In the genomic region with DNA sequence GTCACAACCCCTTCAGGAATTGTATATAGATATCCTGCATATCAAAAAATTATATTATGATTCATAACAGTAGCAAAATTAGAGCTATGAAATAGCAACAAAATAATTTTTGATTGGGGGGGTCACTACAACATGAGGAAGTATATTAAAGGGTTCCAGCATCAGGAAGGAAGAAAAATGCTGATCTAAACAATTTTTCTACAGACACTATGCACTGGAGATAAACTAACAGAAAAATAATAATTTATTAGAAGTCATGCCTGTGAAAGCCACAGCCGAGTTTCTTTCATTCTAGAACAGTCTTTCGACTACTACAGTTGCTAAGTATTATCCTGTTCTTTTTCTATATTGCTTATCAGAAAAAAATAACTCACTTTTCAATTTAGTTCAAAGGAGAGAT, we compare ENCODE assay signal across 33 mouse cellular contexts. TPM values are rescaled to one million over a fixed set of nuclear protein-coding genes. Genes with fewer than 3 reads are reported as not detected.
"Had no signal": no experiment of that assay in that cellular context is flagged by ENCODE, and none has a peak within 500 bp of the region (broad histone marks: within the 10 kb centered on the region; RNA-seq: fewer than 3 reads in every experiment).

No protein-coding gene starts in this region.

- H3K36me3 ChIP-seq: heart, embryonic 12.5 days; heart, embryonic 13.5 days; heart, embryonic 15.5 days; hindbrain, embryonic 10.5 days; hindbrain, embryonic 12.5 days; hindbrain, embryonic 13.5 days; hindbrain, embryonic 15.5 days; intestine, embryonic 15.5 days; kidney, embryonic 15.5 days had no signal

- DNase-seq: heart, postnatal 10 days; heart, postnatal 14 days; heart, postnatal 36 days; heart, postnatal 4 days; kidney, adult 11 months; kidney, adult 18-20 months; kidney, adult 2 months; kidney, adult 8-10 months; kidney, adult 9 months; kidney, postnatal 10 days; kidney, postnatal 14 days; kidney, postnatal 25 days; kidney, postnatal 36 days; kidney, postnatal 4 days; layer of hippocampus, adult 9-11 months; layer of hippocampus, postnatal 36 days had no signal

- H3K4me2 ChIP-seq: heart, embryonic 11.5 days; heart, embryonic 12.5 days; heart, embryonic 13.5 days; heart, embryonic 15.5 days; hindbrain, embryonic 12.5 days; hindbrain, embryonic 13.5 days; hindbrain, embryonic 14.5 days; hindbrain, embryonic 15.5 days; intestine, embryonic 15.5 days; kidney, embryonic 15.5 days had no signal

- H3K9ac ChIP-seq: heart, embryonic 12.5 days; heart, embryonic 13.5 days; heart, embryonic 15.5 days; hindbrain, embryonic 12.5 days; hindbrain, embryonic 13.5 days; hindbrain, embryonic 14.5 days; hindbrain, embryonic 15.5 days; intestine, embryonic 15.5 days; kidney, embryonic 15.5 days had no signal

- H3K27me3 ChIP-seq: heart, embryonic 12.5 days; heart, embryonic 13.5 days; heart, embryonic 15.5 days; hindbrain, embryonic 12.5 days; hindbrain, embryonic 13.5 days; hindbrain, embryonic 15.5 days; intestine, embryonic 15.5 days; kidney, embryonic 15.5 days had no signal

- H3K27ac ChIP-seq: heart, embryonic 13.5 days; heart, embryonic 15.5 days; hindbrain, embryonic 10.5 days; hindbrain, embryonic 12.5 days; hindbrain, embryonic 13.5 days; hindbrain, embryonic 14.5 days; hindbrain, embryonic 15.5 days; hindbrain, postnatal 0 days; intestine, embryonic 15.5 days; kidney, embryonic 15.5 days; kidney, postnatal 0 days; layer of hippocampus, adult 2 months; left cerebral cortex, adult 2 months had no signal

- H3K9me3 ChIP-seq: heart, embryonic 13.5 days; heart, embryonic 15.5 days; hindbrain, embryonic 12.5 days; hindbrain, embryonic 13.5 days; hindbrain, embryonic 15.5 days; intestine, embryonic 15.5 days; kidney, embryonic 15.5 days had no signal

- H3K4me3 ChIP-seq: heart, embryonic 12.5 days; heart, embryonic 13.5 days; heart, embryonic 15.5 days; hindbrain, embryonic 10.5 days; hindbrain, embryonic 12.5 days; hindbrain, embryonic 13.5 days; hindbrain, embryonic 15.5 days; intestine, embryonic 15.5 days; kidney, embryonic 15.5 days; layer of hippocampus, adult 2 months; left cerebral cortex, adult 2 months had no signal

- H3K4me1 ChIP-seq: hindbrain, embryonic 10.5 days; hindbrain, embryonic 12.5 days; hindbrain, embryonic 13.5 days; hindbrain, embryonic 15.5 days; intestine, embryonic 15.5 days; kidney, embryonic 15.5 days had no signal

RNA-seq across cellular contexts. Expression of a gene that starts 17.7 kb away (rescaled TPM):
- polyA plus RNA-seq: inflammation-experienced regulatory T-cells, adult 6 months had no signal

RNA-seq across cellular contexts. Expression of a gene that starts 20.6 kb away (rescaled TPM):
- total RNA-seq: hematopoietic stem cell, adult 5-6 weeks; hindbrain, postnatal 0 days had no signal
- polyA plus RNA-seq: hindbrain, embryonic 14.5 days; inflammation-experienced regulatory T-cells, adult 6 months had no signal
